Mouse (Mus musculus) lung, postnatal 0 days (tissue): ENCODE measurements at regions not wholly inside any gene's neighbourhood (a gene's known extent, or its start where the extent isn't known, plus 50 kb on each side); places are given as distances from the start of the nearest gene placed in this dataset.
A peak's percentile ranks its signal among the peaks of the same experiment; 100 is the strongest.

ENCODE experiments used
- ATAC-seq: fragments of 200-750 bp; cut with Nextera tagmentation; 2 replicates; pipeline ENCODE4 v1.8.0; 2017; ENCODE audit warnings: moderate library complexity
- DNase-seq: peaks from one replicate; pipeline ENCODE4 v3.0.0-alpha.2; 2016; ENCODE audit warnings: low spot score
- H3K27ac ChIP-seq: fragments of 300-500 bp; sonication (generic); 2 replicates; pipeline ENCODE4 v1.5.1; 2014; ENCODE audit warnings: antibody characterized with exemption, mild to moderate bottlenecking, low read length, mixed read lengths
- H3K27me3 ChIP-seq: fragments of 300-500 bp; sonication (generic); replicated peaks from 2 replicates; pipeline ENCODE4 v1.6.1; 2014; ENCODE audit warnings: low read length, mixed read lengths; ENCODE audit not compliant: insufficient read depth
- H3K36me3 ChIP-seq: fragments of 300-500 bp; sonication (generic); 2 replicates; pipeline ENCODE4 v1.6.1; 2014; ENCODE audit warnings: low read length, mixed read lengths; ENCODE audit not compliant: insufficient read depth
- H3K4me1 ChIP-seq: fragments of 300-500 bp; sonication (generic); 2 replicates; pipeline ENCODE4 v1.6.1; 2014; ENCODE audit warnings: antibody characterized with exemption, low read depth, low read length, mixed read lengths; ENCODE audit not compliant: insufficient read depth
- H3K4me2 ChIP-seq: fragments of 300-500 bp; sonication (generic); replicated peaks from 2 replicates; pipeline ENCODE4 v1.6.1; 2014; ENCODE audit warnings: low read depth, mild to moderate bottlenecking, low read length, moderate library complexity, mixed read lengths
- H3K4me3 ChIP-seq: fragments of 300-500 bp; sonication (generic); 2 replicates; pipeline ENCODE4 v1.5.1; 2014; ENCODE audit warnings: low read depth, low read length
- H3K9ac ChIP-seq: fragments of 300-500 bp; sonication (generic); replicated peaks from 2 replicates; pipeline ENCODE4 v1.6.1; 2014; ENCODE audit warnings: low read depth, mild to moderate bottlenecking
- H3K9me3 ChIP-seq: fragments of 300-500 bp; sonication (generic); 2 replicates; pipeline ENCODE4 v1.6.1; 2016; ENCODE audit warnings: low read length, mixed read lengths
- CTCF ChIP-seq: IDR thresholded peaks from 2 replicates; pipeline ENCODE4 v1.5.1; 2016; ENCODE audit warnings: antibody characterized with exemption, mild to moderate bottlenecking
- EP300 ChIP-seq: IDR thresholded peaks from 2 replicates; pipeline ENCODE4 v1.6.1; 2016; ENCODE audit warnings: antibody characterized with exemption, mild to moderate bottlenecking, control low read depth
- WGBS: fragments of 180-500 bp; shearing (Covaris S2); extraction: QIAGEN DNeasy Blood & Tissue Kit; methylation state at CpG from one replicate; pipeline ENCODE4 v1.1.7; 2014; 5-methylcytosine and 5-hydroxymethylcytosine counted together

- ATAC-seq = peak; percentile 69
- Histone ChIP-seq H3K9me3 (no peaks in the 10 kb centered on the region), H3K9ac (no peak overlapping the region), H3K4me2 (no peak overlapping the region), H3K36me3 (no peaks in the 10 kb centered on the region), H3K27me3 (no peaks in the 10 kb centered on the region), H3K4me1 (no peaks in the 10 kb centered on the region), H3K4me3 (no peak overlapping the region), H3K27ac (no peak overlapping the region)
- TF ChIP-seq CTCF = 0 out of 2 replicates have a peak, but pooled peaks have one; percentile 7
- no peak for TF ChIP-seq EP300
- 53% methylated on average over 18 of the region's 18 CpGs for WGBS
- DNase-seq = peak; percentile 73
Measured at GRCm38 (mm10) chr15:97467781-97468485, 220.8 kb upstream of the Amigo2 start.

- ATAC-seq = no peak
- no peak for TF ChIP-seq EP300
- TF ChIP-seq CTCF = no peak
- no peak overlapping the region for H3K4me2 ChIP-seq
- H3K9ac ChIP-seq = no peak overlapping the region
- no peak overlapping the region for H3K27ac ChIP-seq
- 81% methylated on average over 10 of the region's 10 CpGs for WGBS
- no peak overlapping the region for H3K4me3 ChIP-seq
- no peaks in the 10 kb centered on the region for H3K9me3 ChIP-seq
- DNase-seq = no peak
- H3K4me1 ChIP-seq = no peaks in the 10 kb centered on the region
- no peaks in the 10 kb centered on the region for H3K27me3 ChIP-seq
- H3K36me3 ChIP-seq = no peaks in the 10 kb centered on the region
Measured at GRCm38 (mm10) chr15:97466906-97467465, 219.9 kb upstream of the Amigo2 start.

GRCm38 (mm10) chr15:97466110-97466509 is 219.0 kb upstream of the Amigo2 start:
- no peak for TF ChIP-seq EP300
- peak; percentile 48 for TF ChIP-seq CTCF
- no peak for ATAC-seq
- 68% methylated on average over 3 of the region's 3 CpGs for WGBS

GRCm38 (mm10) chr15:97465366-97465765 is 218.3 kb upstream of the Amigo2 start:
- WGBS = 61% methylated on average over 8 of the region's 8 CpGs

More at GRCm38 (mm10) chr15:97466110-97466509, 219.0 kb upstream of the Amigo2 start:
- Histone ChIP-seq H3K36me3 (no peaks in the 10 kb centered on the region), H3K4me3 (no peak overlapping the region), H3K9me3 (no peaks in the 10 kb centered on the region), H3K27me3 (no peaks in the 10 kb centered on the region), H3K4me2 (no peak overlapping the region), H3K4me1 (no peaks in the 10 kb centered on the region), H3K9ac (no peak overlapping the region), H3K27ac (no peak overlapping the region)
- no peak for DNase-seq

GRCm38 (mm10) chr15:97464737-97465136 is 217.7 kb upstream of the Amigo2 start:
- Histone ChIP-seq H3K9ac (no peak overlapping the region), H3K4me1 (no peaks in the 10 kb centered on the region), H3K4me3 (no peak overlapping the region), H3K36me3 (no peaks in the 10 kb centered on the region), H3K4me2 (no peak overlapping the region), H3K9me3 (no peaks in the 10 kb centered on the region), H3K27ac (no peak overlapping the region), H3K27me3 (no peaks in the 10 kb centered on the region)
- no peak for TF ChIP-seq CTCF
- no peak for TF ChIP-seq EP300
- 68% methylated on average over 9 of the region's 9 CpGs for WGBS
- DNase-seq = peak; percentile 8
- peak; percentile 47 for ATAC-seq

More at GRCm38 (mm10) chr15:97465366-97465765, 218.3 kb upstream of the Amigo2 start:
- TF ChIP-seq EP300 (no peak), CTCF (no peak)
- H3K9ac ChIP-seq = no peak overlapping the region
- DNase-seq = no peak
- ATAC-seq = peak; percentile 23; the same call in 1 of the 2 replicates
- H3K27me3 ChIP-seq = no peaks in the 10 kb centered on the region
- no peaks in the 10 kb centered on the region for H3K36me3 ChIP-seq
- H3K9me3 ChIP-seq = no peaks in the 10 kb centered on the region
- no peaks in the 10 kb centered on the region for H3K4me1 ChIP-seq
- H3K4me2 ChIP-seq = no peak overlapping the region
- no peak overlapping the region for H3K27ac ChIP-seq
- no peak overlapping the region for H3K4me3 ChIP-seq

GRCm38 (mm10) chr15:97462587-97462986 is 215.5 kb upstream of the Amigo2 start:
- Histone ChIP-seq H3K4me2 (no peak overlapping the region), H3K9me3 (no peaks in the 10 kb centered on the region), H3K4me3 (no peak overlapping the region), H3K27me3 (no peaks in the 10 kb centered on the region), H3K9ac (no peak overlapping the region), H3K36me3 (no peaks in the 10 kb centered on the region), H3K4me1 (no peaks in the 10 kb centered on the region), H3K27ac (no peak overlapping the region)
- ATAC-seq (peak; percentile 22), DNase-seq (peak; percentile 75)
- TF ChIP-seq EP300 (no peak), CTCF (no peak)
- 24% methylated on average over 2 of the region's 2 CpGs for WGBS
